Mouse (Mus musculus) inflammation-experienced regulatory T-cells, adult 6 months (primary cell): ENCODE measurements around the gene Myh1. TPM values are rescaled to one million over a fixed set of nuclear protein-coding genes. Genes with fewer than 3 reads are reported as not detected.

ENCODE experiments used
- ATAC-seq: one replicate; pipeline ENCODE4 v1.8.0; 2017
- polyA plus RNA-seq, 3 experiments: library from polyadenylated mRNA; unstranded; fragments of 100-300 nt; shearing (Covaris generic); gene quantifications; one replicate each; pipeline ENCODE4 v1.2.1; 2017

Myh1 gene
- not detected for polyA plus RNA-seq

DNA sequence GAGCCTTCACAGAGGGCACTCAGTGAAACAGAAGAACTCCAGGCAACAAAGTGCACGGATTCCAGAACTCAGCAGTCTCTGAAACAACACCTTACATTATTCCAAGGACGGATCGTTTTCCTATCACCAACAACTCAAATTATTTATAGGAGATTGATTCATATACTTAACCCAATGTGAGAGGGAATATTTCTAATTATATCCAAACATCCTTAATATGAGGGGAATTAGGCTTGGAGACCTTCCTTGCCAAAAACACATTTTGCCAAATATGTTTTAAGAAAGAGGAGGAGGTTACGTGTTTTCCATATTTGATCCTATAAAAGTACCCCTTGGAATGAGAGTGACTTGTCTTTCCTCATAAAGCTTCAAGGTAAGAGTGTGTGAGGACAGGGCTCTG, at the start of gene Myh1:
Myh1 (plus strand) TSS at position 301 of the 400 bp plus-strand sequence.
- no peak for ATAC-seq

- no peak for ATAC-seq
Observed at GRCm38 (mm10) chr11:67150237-67150636, 49.6 kb upstream of the Myh1 start.

- ATAC-seq: no peak
Observed at GRCm38 (mm10) chr11:67151159-67151558, 48.7 kb upstream of the Myh1 start.

DNA sequence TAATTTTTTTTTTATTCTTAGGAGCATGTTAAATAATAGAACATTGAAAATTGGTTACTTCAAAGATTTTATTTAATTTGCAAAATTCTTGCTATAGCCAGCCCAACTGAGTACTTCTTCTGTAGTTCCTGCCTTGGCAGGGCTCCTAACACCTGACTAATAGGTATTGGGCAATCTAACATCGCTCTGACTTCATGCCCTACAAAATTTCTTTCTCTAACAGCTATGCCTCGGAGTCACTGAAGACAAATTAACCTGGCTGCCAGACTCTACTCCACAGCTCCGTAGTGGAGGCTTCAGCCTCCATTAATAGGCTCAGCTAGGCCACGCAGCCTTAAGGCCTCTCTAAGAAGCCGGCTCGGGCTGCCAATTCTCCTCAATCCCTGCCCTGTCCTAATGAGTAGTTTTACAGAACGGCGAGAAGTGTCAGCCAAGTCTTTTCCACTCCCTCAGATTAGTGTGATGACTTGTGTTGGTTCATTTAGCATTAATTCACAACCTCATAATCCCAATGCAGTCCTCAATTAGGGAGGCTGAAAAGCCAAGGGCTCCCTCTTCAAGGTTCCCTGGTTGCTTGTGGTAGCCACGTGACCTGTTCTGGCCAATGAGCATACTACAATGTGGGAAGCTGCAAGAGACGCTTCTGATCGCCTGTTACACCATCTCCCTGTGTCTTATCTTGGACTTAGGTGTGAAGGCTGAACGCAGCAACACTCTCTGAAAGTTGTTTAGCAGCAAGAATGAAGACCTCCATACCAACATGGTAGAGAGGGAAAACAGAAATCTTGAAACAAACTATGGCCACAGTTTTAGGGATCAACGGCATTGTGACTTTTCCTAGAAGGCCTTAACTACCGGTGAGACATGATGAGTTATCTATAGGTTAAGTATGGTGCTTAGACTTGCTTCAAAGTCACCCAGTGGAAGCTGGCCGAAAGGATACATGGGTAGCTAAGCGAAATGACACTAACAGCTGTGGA, 47.9 kb upstream of the Myh1 start:
- no peak for ATAC-seq

DNA sequence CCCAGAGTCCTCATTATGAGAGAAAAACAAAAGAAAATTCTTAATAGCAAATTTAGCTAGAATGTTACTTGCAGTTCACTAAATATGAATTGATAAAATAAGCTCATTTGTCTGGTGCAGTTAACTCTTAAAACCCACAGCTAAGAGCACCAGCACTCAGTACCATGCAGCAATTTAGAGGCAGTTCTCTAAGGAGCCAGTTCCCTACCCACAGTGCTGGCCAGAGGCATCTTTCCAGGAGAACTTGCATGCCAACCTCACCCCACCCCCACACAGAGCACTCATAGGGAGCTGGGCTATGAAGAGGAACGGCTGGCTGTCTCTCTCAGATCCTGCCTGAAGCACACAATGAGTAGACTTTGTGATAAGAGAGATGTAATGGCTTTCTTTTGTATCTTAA, 46.7 kb upstream of the Myh1 start:
- ATAC-seq: no peak

DNA sequence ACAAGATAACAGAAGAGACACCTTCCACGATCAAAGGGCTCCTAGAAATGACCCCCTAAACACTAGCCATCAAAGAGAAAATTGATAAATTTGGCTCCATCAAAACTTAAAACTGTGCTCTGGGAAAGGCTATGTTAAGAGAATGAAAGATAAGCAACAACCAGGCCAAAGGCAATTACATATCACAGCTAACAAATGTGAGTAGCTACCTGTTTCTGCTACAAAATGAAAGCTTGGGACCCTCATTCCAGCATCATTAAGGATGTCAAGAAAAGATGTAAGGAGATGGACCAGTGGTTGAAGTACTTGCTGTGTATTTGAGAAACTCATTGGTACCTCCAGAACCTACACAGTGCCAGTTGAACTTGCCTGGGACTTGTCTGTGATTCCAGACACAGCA, 46.0 kb upstream of the Myh1 start:
- ATAC-seq: no peak

DNA sequence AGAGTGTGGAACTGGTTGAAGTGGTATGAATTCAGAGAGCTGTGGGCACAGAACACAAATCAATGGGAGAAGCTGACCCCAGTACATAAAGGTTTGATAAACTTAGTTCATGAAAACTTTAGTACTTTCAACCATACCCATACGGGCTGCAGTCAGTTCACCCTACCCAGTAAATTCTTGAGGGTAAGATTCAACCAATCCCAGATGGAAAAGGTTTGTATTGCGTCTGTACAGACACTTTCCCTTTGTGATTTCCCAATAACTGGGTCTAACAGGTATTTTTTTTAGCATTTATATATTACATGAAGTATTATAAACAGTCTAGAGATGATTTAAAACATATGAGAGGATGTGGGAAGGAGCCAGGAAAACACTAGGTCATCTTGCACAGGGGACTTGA, 44.2 kb upstream of the Myh1 start:
- no peak for ATAC-seq

DNA sequence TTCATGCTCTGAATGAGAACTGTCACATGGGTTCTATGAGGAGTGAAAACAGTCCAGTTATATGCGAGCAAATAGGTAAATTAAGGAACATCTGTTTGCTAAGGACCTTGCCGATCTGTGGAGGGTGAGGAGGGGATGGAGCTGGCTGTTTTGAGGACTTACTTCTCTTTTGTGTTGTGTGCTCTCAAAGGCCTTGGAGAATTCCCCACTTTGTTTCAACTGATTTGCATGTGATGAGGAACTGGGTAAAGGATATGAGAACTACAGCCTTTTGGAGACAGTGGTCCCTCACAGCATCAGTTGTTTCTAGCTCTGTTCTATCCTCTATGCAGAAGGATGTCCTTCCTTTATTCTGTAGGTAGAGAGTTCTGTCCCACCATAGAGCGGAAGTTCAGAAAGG, 39.7 kb upstream of the Myh1 start:
- ATAC-seq: no peak

DNA sequence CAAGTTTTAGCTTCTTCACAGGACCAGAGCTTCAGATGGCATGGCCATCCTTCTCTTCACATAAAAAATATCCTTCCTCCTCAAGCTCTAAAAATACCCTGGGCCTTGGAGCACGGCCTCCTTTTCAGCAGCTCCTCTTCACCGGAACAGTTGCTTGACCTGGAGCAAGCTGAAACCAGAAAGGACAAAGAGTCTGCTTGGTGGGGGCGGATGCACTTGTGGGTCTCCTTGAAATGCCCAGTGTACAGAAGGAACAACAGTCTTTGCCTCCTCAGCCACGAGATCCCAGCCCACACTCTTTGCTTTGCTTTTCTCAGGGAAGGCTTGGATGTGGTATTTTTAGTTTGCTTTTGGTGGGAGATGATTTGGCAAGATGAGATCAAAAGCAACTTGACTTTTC, 36.2 kb upstream of the Myh1 start:
- no peak for ATAC-seq

GRCm38 (mm10) chr11:67164851-67165250, 35.0 kb upstream of the Myh1 start:
- no peak for ATAC-seq

GRCm38 (mm10) chr11:67169301-67169700, 30.6 kb upstream of the Myh1 start:
- no peak for ATAC-seq

GRCm38 (mm10) chr11:67170727-67171126, 29.1 kb upstream of the Myh1 start, which contains the start of gene Myh2:
Gene Myh2, plus strand, starts transcription at chr11:67171027.
- ATAC-seq: no peak

DNA sequence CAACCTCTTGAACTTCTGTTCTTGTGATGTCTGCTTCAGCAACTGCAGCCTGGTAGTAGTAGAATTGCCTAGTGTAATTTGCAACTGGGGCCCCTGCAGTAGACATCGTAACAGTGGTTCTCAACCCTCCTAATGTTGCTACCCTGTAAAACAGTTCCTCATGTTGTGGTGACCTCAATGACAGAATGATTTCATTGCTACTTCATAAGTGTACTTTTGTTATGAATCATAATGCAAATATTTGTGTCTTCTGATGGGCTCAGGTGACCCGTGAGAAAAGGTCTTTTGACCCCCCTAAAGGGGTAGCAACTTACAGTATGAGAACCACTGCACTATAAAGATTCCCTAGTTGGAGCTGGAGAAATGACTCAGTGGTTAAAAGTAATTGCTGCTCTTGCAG, 27.4 kb upstream of the Myh1 start:
- no peak for ATAC-seq

DNA sequence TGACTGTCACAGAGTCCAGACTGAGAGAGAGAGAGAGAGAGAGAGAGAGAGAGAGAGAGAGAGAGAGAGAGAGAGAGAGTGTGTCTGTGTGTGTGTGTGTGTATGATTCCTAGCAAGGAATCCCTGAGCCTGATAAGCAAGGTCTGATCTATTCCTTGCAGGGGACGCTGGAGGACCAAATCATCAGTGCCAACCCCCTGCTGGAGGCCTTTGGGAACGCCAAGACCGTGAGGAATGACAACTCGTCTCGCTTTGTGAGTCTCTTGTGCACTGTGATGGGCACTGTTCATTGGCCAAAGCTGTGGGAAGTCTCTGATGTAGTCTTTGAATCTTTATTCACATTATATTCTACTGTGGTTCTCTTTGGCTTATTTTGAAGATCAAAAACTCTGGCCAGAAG, 23.5 kb upstream of the Myh1 start:
- no peak for ATAC-seq

- ATAC-seq: no peak
Observed at GRCm38 (mm10) chr11:67190316-67190715, 9.5 kb upstream of the Myh1 start.

DNA sequence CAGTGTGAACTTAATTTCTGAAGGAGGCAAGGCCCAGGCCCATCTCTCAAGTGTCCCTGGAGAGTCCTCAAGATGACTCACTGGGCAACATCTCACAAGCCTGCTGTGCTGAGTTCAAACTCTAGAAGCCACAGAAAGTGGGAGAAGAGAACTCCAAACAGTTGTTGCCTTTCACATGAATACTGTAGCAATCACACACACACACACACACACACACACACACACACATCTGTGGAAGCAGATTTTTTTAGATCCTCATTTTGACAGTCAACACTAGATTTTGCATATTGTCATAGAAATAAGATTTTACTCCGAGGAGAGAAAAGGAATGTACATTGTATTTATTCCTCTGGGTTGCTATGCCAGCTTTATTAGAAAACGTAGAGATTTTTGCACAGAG, 9.0 kb upstream of the Myh1 start:
- ATAC-seq: no peak

DNA sequence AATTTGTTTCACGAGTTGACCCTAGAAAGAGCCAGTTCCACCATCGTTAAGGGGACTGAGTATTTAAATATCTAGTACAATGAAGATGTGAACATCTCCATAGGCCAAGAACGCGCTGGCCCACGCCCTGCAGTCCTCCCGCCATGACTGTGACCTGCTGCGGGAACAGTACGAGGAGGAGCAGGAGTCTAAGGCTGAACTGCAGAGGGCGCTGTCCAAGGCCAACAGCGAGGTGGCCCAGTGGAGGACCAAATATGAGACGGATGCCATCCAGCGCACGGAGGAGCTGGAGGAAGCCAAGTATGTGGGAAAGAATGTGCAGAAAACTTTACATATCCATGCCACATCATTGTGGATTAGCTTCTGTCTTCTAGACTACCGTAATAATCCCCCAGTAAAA, 8.4 kb upstream of the Myh1 start:
- no peak for ATAC-seq

GRCm38 (mm10) chr11:67199321-67199720, 531 bp upstream of the Myh1 start:
- no peak for ATAC-seq

DNA sequence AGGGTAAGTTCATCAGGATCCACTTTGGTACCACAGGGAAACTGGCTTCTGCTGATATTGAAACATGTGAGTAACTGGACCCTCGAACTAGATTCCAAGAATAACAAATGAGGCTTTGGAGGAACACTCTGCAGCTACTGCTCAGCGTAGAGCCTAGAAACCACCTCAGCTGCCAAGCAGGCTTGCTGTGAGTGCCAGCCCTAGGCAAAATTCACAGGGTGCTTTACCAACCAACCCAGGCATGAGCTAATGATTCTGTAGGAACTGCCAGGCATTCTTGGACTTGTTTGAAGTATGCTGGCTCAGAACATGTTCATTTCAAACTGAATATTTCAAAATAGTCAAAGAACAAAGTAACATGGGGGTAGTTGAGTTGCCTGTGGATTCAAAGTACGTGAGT, 4.9 kb downstream of the Myh1 start:
- no peak for ATAC-seq

DNA sequence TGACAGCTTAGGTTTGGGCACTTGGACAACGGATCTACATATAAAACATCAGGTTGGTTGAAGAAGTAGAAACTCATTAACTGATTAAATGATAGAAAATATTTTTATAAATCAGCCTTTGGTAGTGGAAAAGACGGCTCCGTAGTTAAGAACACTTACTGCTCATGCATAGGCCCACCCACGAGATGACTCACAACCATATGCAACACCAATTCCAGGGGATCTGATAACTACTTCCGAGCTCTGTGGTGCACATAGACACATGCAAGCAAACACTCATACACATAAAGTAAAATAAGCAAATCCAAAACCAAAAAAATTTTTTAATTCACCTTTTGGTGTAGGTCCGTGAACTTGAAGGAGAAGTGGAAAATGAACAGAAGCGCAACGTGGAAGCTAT, 22.0 kb downstream of the Myh1 start:
- ATAC-seq: no peak

DNA sequence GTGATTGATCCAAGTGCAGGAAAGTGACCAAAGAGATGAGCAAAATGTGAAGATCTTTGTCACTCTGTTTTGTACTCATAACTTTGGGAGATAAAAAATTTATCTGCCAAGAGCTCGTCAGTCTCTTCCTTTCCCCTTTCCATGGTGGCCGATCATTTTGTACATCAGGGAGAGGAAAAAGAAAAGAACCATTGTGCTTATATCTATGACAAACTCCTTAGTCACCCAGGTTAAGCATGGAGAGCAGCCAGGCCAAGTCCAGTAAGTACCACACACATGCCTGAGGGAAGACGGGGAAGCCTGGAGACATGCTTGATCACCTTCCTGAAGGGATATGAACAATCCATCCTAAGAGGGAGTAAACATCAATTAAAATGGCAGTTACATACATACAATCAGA, 24.6 kb downstream of the Myh1 start:
- no peak for ATAC-seq

DNA sequence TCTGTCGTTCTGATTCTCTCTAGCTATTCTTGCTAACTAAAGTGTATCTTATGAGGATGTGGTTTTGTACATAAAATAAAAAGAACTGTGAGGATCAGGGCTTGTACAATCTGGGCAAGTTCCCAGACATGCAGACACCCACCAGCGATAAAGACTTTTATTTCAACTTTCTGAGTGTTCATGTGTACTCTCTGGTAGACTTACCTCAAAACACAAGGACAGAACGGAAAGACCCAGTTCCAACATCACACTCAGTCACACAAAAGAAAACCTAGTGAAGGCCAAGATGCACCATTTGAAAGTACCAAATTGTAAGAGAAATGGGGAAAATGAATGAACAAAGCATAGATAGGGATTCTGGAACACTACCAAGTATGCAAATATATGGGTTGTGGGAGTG, 28.9 kb downstream of the Myh1 start:
- no peak for ATAC-seq

- ATAC-seq: no peak
Observed at GRCm38 (mm10) chr11:67229166-67229565, 29.3 kb downstream of the Myh1 start.

GRCm38 (mm10) chr11:67229946-67230345, 30.1 kb downstream of the Myh1 start:
- ATAC-seq: no peak
